Mouse (Mus musculus): ENCODE results near the gene Cdt1.
A peak's percentile ranks its signal among the peaks of the same experiment; 100 is the strongest.

Gene Cdt1

DNA sequence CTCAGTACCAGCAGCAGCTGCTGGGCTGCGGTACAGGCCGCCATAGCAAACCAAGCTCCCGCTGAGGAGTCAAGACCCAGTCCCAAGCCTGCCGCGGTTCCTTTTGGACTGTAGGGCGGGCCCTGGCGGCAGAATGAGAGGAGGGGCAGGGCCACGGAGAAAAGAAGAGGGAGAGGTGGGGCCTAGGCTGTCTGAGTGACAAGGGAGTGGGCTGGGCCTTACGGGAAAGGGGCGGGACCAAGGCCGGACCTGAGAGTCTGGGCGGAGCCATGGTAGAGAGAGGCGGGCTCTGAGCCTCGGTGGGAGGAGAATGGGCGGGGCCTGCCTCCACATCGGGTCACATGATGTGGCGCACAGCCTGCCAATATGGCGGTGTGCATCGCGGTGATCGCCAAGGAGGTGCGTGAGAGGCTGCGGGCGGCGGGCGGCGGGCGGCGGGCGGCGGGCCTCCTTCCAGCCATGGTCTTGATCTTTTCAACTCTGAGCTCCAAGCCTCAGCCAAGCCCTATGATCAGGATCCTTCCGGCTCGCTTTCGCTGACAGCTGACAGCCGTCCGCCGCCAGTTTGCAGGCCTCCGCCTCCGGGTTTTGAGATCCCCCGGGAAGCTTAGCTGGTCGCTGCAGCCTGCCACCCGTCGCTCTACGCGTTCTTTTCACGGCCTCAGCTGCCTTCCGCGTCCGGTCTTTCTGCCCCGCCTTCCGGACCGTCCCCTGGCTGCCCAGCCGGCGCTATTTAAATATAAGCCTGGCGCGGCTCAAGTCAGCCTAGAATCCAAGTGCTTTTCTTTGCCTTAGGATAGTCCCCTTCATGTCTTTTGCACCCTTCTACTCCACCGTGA is 43.7 kb downstream of the Cdt1 start, which contains the start of the genes Galns and Trappc2l:
Gene Galns (minus strand): TSS at position 169 of the 839 bp plus-strand sequence.
Gene Trappc2l (plus strand): TSS at position 346 of the 839 bp plus-strand sequence.
- DNase-seq (ENCODE audit: low read depth, low spot score): peak; percentile 97

DNA sequence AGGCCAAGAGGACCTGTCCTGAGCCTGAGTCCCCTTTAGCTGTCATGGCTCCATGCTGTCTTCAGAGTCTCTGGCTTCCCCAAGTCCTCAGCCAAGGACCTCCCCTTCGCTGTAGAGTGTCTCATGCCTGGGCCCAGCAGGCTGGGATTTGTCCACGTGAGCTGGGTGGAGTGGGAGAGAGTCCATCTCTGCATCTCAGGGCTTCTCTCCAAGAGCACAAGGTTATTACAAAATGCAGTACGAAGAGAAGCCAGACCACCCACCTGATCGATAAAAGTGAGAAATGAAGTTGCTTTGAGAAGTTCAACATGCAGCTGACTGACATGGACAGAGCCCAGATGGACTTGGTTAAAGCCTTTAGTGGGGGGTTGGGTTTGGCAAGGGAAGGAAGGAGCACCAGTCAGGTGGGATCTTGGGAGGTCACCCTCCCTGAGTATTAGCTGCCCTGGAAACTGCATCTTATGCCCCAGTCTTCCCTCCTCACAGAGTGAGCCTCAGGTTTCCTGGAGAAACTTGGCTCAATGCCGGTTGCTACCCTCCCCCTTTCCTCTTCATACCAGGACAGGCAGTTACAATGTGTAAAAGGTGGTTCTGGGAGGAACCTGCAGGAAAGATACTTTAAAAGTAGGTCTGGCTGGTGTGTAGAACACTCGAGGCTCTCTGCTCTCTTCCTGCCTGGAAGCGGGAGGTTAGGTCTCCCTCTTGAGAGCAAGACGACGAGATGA is 48.5 kb downstream of the Cdt1 start:
- no peak for DNase-seq (ENCODE audit: low read depth, low spot score)

- DNase-seq (ENCODE audit: low read depth, low spot score): peak; percentile 50
These were observed 50.2 kb downstream of the Cdt1 start for GRCm38 (mm10) chr8:122617947-122618546.

DNA sequence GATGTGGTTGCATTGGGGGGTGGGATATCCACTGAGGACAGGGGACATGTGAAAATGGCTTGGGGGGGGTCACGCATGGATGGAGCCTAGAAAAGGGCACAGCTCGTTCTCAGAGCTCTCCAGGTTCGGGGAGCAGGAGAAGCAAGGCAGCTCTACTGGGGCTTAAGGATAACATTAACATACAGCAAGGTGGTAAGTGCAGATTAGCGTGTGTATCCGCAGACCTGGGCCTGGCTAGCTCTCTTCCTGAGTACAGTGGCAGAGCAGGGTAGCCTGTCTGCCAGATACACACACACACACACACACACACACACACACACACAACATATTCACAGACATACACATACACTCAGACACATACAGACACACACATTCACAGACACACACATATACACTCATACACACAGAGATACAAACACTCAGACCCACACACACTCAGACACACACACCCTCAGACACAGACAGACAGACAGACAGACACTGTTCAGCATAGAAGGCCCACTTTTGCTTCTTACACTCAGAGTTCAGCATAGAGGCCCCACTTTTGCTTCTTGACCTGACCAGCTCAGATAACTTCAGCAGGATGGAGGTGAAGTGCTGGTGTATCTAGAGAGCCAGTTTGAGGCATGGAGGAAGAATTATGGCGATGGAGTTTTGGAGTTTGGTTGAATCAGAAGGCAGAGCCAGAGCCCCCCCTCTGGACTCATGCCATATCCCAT is 51.0 kb downstream of the Cdt1 start:
- no peak for DNase-seq (ENCODE audit: low read depth, low spot score)

- DNase-seq (ENCODE audit: low read depth, low spot score): no peak
These were observed 52.6 kb downstream of the Cdt1 start for GRCm38 (mm10) chr8:122620446-122620845.

DNA sequence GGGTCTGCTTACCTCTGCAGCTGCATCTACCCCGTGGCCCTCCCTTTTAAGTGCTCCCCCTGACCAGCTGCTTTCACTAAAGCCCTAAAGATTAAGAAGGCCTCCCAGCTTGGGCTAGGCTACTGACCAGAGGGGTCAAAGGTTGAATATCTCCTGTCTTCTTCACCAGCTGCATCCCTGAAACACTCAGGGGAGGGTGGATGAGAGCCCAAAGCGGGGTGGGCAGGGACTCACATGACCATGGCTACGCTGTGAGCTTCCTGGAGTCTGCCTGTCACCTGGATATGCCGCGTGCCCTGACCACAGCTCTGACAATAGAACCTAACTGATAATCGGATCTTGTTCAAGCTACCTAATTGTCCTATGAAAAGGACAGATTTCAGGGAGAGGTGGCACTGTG is 54.9 kb downstream of the Cdt1 start, which contains the start of gene Pabpn1l:
Gene Pabpn1l (minus strand): TSS at position 13 of the 400 bp plus-strand sequence.
- no peak for DNase-seq (ENCODE audit: low read depth, low spot score)

All from R1 (cell line).